Mouse (Mus musculus) brown adipose tissue, adult 24 weeks (tissue): ENCODE measurements around the gene Ccdc60. TPM values are rescaled to one million over a fixed set of nuclear protein-coding genes. Genes with fewer than 3 reads are reported as not detected.

ENCODE experiments used
- H3K27ac ChIP-seq: fragments of 200-500 bp; replicated peaks from 2 replicates; pipeline ENCODE4 v1.5.1; 2012; ENCODE audit warnings: low read depth, mild to moderate bottlenecking, low read length
- H3K4me1 ChIP-seq: fragments of 200-500 bp; 2 replicates; pipeline ENCODE4 v1.6.1; 2012; ENCODE audit warnings: low read length, mixed read lengths; ENCODE audit not compliant: control insufficient read depth, insufficient read depth, insufficient read length
- H3K4me3 ChIP-seq: fragments of 200-500 bp; 2 replicates; pipeline ENCODE4 v1.5.1; 2012; ENCODE audit warnings: low read depth, mild to moderate bottlenecking, low read length, moderate library complexity; ENCODE audit not compliant: insufficient read depth
- polyA plus RNA-seq: library from polyadenylated mRNA; stranded (reverse); fragments of >200 nt; gene quantifications from 2 replicates; pipeline ENCODE4 v1.2.4, GENCODE M21; 2012; ENCODE audit not compliant: missing spikeins, insufficient read depth, insufficient read length

Gene Ccdc60
- polyA plus RNA-seq, 1 experiment: not detected

DNA sequence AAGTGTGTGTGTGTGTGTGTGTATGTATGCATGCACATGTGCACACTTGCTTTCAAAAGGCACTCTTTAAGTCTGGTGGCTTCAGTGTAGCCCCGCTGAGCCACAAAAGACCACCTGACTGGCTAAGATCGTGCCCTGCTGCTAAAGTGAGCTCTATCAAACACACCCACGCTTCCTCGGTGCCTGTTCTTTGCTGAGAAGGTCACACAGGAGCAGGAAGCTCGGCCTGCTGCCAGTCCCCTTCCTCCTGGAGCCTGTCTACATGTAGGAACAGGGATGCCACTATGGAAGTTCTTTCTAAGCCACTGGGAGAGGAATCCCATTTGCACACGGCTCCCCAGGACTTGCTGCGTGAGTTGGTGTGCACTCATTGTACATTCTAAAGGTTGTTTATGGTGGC lies 42.1 kb downstream of the Ccdc60 start:
- no peak overlapping the region for H3K4me3 ChIP-seq
- H3K27ac ChIP-seq: no peak overlapping the region
- no peaks in the 10 kb centered on the region for H3K4me1 ChIP-seq

DNA sequence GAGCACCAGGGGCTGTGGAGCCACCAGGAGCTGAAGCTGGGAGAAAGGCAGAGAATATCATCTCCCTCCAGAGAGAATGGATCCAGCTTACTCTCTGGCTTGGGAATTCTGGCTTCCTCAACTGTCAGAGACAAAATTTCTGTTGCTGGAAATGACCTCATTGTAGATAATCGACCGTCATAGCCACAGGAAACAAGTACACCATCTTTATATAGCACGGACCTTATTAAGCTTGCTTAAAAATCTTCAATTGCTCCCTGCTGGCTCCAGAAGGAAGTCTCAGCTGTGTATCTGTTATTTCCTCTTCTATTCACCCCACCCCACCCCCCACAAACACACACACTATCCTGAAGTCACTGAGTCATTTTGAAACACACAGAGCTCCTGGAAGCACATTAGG lies 44.3 kb downstream of the Ccdc60 start:
- no peak overlapping the region for H3K4me3 ChIP-seq
- no peak overlapping the region for H3K27ac ChIP-seq
- no peaks in the 10 kb centered on the region for H3K4me1 ChIP-seq

- Histone ChIP-seq H3K4me1 (no peaks in the 10 kb centered on the region), H3K4me3 (no peak overlapping the region), H3K27ac (no peak overlapping the region)
These were observed 45.2 kb downstream of the Ccdc60 start for GRCm38 (mm10) chr5:116243622-116244021.

- no peaks in the 10 kb centered on the region for H3K4me1 ChIP-seq
- H3K27ac ChIP-seq: no peak overlapping the region
- H3K4me3 ChIP-seq: no peak overlapping the region
These were observed 56.7 kb downstream of the Ccdc60 start for GRCm38 (mm10) chr5:116231841-116232643.

DNA sequence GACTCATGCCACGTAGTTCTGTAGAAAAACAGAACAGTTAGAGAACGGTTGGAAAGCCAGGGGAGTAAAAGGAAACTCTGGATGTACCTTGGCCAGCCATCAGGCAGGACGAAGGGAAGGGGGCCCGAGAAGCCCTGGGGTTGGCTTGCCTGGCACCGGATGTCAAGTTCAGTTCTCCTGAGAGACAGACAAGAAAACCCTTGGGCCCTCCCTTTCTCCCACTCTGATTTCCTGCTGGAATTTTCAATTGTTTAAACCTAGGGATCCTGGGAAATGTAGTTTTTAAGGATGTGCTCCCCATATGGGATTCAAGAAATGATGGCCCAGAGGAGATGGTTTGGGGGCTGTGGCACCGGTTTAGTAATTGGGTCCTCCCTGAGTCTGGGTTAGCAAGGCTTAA lies 60.4 kb downstream of the Ccdc60 start:
- Histone ChIP-seq H3K4me3 (no peak overlapping the region), H3K4me1 (no peaks in the 10 kb centered on the region)

DNA sequence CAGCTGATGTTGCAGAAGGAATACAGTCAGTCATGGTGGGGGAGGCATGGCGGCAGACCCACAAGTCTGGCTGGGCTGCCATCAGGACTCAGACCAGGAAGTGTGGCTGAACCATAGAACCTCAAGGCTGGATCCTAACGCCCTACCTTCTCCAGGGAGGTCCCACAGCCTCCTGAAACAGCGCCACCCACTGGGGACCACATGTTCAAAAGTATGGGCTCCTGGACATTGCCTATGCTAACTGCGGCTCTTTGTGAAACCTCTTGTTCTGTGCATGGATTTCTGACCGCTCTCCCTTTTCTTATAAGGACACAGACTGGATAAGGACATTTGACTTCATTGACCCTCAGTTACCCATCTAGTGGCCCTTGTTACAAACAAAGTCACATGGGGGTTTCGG lies 64.8 kb downstream of the Ccdc60 start:
- H3K4me3 ChIP-seq: no peak overlapping the region
- H3K4me1 ChIP-seq: no peaks in the 10 kb centered on the region
- H3K27ac ChIP-seq: no peak overlapping the region

More for the DNA sequence above, 60.4 kb downstream of the Ccdc60 start:
- H3K27ac ChIP-seq: no peak overlapping the region

GRCm38 (mm10) chr5:116221916-116222315 lies 66.9 kb downstream of the Ccdc60 start:
- no peaks in the 10 kb centered on the region for H3K4me1 ChIP-seq
- H3K27ac ChIP-seq: no peak overlapping the region
- H3K4me3 ChIP-seq: no peak overlapping the region

DNA sequence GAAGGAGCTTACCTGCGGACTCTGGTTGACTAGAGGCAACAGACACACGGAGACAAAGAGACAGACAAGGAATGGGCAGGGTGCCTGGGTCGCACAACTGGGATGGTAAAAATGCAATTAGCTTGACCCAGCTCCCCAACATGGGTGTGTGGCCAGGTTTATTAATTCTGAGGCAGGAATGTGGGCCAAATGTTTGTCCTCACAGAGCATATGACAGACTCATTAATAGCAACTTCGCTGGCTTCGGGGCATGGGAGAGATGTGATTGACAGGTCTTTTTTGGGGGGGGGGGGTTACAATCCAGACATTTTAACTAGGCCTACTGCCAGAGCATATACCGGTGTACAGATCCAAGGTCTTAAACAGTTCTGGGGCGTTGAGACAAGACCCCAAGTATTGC lies 69.5 kb downstream of the Ccdc60 start:
- no peak overlapping the region for H3K27ac ChIP-seq
- H3K4me3 ChIP-seq: no peak overlapping the region
- no peaks in the 10 kb centered on the region for H3K4me1 ChIP-seq

- Histone ChIP-seq H3K4me3 (no peak overlapping the region), H3K27ac (no peak overlapping the region), H3K4me1 (no peaks in the 10 kb centered on the region)
These were observed 76.1 kb downstream of the Ccdc60 start for GRCm38 (mm10) chr5:116212706-116213105.

DNA sequence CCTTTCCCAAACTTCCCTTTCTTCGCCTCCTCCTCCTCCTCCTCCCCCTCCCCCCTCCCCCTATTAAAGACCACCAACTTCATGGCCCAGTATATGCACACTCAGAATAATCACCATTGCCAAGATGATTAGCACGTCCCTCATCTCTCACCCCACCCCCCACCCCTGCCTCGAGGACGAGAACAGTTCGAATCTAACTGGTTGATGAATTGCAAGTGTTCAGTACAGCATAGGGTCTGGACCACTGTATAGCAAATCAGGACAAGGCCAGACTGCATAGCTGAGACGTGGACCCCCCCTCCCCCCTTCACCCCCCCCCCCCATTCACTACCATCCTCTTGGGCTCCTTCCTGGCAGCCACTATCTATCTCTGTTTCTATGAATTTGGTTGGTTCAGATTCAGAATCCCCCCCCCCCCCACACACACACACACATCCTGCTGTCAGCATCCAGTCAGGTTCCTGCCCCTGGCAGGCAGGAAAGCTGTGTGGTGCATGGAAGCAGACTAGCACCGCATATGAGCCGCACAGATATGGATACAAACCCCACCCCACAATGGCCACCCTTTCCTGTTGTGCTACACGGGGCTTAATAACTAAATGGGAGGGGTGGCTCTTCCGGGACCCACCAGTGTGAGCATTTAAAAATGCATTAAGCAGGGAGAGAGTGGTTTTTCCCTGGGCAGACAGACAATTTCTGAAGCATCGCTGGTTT lies 79.2 kb downstream of the Ccdc60 start:
- Histone ChIP-seq H3K4me1 (no peaks in the 10 kb centered on the region), H3K4me3 (no peak overlapping the region), H3K27ac (no peak overlapping the region)

DNA sequence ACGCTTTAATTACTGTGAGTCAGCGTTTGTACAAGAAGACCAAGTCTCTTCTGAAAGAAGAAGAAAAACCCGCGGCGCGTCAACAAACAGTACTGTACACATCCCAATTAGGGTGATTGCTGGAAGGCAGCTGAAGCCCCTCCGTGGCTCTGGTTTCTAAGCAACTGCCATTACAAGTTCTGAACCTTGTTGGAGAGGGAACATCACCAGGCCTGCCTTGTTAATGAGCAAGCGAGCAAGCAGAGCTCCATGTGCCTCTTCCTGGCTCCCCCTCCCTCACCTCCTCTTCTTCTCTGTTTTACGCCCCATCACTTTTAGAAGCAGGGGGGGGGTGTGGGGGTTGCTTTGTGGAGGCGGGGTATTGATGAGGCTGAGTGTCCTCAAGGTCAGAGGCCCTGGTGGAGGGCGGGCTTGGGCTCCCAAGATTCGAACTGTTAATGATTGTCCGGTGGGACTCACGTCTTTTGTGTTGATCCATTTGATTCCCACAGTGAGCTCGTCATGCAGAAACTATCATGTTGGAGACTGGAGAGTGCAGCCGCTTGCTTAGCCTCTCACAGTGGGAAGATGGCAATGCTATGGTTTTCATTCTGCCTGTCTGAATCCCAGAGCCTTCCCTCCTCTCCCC lies 79.9 kb downstream of the Ccdc60 start:
- H3K27ac ChIP-seq: no peak overlapping the region
- no peaks in the 10 kb centered on the region for H3K4me1 ChIP-seq
- no peak overlapping the region for H3K4me3 ChIP-seq

DNA sequence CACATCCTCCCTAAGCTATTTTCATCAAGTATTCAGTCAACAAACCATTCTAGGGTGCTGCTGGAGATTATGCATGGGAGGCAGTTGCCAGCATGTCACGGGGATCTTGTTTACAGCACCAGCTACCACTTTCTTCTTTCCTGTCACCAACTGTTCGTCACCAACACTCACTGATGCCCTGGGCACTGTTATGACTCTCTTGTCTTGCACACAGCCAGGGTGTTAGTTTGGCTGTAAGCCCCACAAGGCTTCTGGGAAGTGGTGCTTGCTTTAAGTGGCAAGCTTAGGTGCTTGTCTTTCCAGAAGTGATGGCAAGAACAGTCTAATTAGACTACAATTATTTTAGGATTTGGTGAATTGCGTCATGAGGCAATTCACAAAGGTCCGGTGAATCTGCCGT lies 86.1 kb downstream of the Ccdc60 start:
- Histone ChIP-seq H3K4me3 (no peak overlapping the region), H3K27ac (no peak overlapping the region), H3K4me1 (no peaks in the 10 kb centered on the region)

GRCm38 (mm10) chr5:116194499-116194898 lies 94.3 kb downstream of the Ccdc60 start:
- Histone ChIP-seq H3K4me3 (no peak overlapping the region), H3K27ac (no peak overlapping the region)

DNA sequence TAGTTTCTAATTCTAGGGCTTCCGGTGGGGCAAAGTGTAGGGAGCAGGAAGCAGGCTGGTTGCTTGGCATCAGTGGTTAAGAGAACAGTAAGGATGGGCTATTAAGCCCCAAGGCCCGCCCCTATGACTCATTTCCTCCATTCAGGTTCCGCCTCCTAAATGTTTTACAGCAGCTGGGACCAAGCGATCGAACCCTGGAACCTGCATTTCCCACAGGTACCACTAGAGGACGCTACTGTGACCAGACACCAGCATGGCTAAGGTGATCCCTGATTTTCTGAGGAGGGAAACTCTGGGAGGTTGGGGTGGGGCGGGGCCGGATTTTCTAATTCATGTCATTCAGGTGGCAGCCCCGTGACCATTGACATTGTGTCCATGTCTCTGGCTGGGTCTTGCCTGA lies 96.1 kb downstream of the Ccdc60 start:
- Histone ChIP-seq H3K27ac (no peak overlapping the region), H3K4me1 (no peaks in the 10 kb centered on the region), H3K4me3 (no peak overlapping the region)

More at GRCm38 (mm10) chr5:116194499-116194898, 94.3 kb downstream of the Ccdc60 start:
- no peaks in the 10 kb centered on the region for H3K4me1 ChIP-seq

- Histone ChIP-seq H3K4me3 (no peak overlapping the region), H3K4me1 (no peaks in the 10 kb centered on the region), H3K27ac (no peak overlapping the region)
These were observed 97.2 kb downstream of the Ccdc60 start for GRCm38 (mm10) chr5:116191596-116191995.
